Mouse (Mus musculus) kidney, adult 2 months (tissue): ENCODE measurements around the gene 4933428G20Rik.

Experiments used
- CTCF ChIP-seq: fragments of 200-500 bp; conservative IDR thresholded peaks from 2 replicates; pipeline ENCODE4 v1.5.1; 2011; ENCODE audit warnings: low read depth, mild to moderate bottlenecking, control low read depth, low read length, moderate library complexity, mixed read lengths; ENCODE audit not compliant: insufficient read depth, insufficient read length
- POLR2A ChIP-seq: fragments of 200-500 bp; IDR thresholded peaks from one replicate; pipeline ENCODE4 v1.6.1; 2011; ENCODE audit warnings: low read depth, low read length, control low read depth

- no peak for TF ChIP-seq CTCF
- no peak for TF ChIP-seq POLR2A
Observed at GRCm38 (mm10) chr11:97545808-97546560, 45.8 kb upstream of the 4933428G20Rik start.
